Mouse (Mus musculus) liver, adult 2 months (tissue): ENCODE measurements around the gene Ric8b. TPM values are rescaled to one million over a fixed set of nuclear protein-coding genes. Genes with fewer than 3 reads are reported as not detected.
A peak's percentile ranks its signal among the peaks of the same experiment; 100 is the strongest.

Experiments used
- DNase-seq: peaks from one replicate; pipeline ENCODE4 v3.0.0-alpha.2; 2011; ENCODE audit warnings: low read depth, low spot score; ENCODE audit errors: extremely low read depth
- H3K27ac ChIP-seq: fragments of 200-500 bp; replicated peaks from 2 replicates; pipeline ENCODE4 v1.5.1; 2012; ENCODE audit warnings: low read depth, mild to moderate bottlenecking, control low read depth, inconsistent platforms, low read length; ENCODE audit not compliant: insufficient read depth
- H3K27me3 ChIP-seq: fragments of 200-500 bp; 2 replicates; pipeline ENCODE4 v1.6.1; 2012; ENCODE audit warnings: mild to moderate bottlenecking, moderate library complexity, low read length, inconsistent platforms; ENCODE audit not compliant: control insufficient read depth, insufficient read depth
- H3K36me3 ChIP-seq: fragments of 200-500 bp; 2 replicates; pipeline ENCODE4 v1.6.1; 2012; ENCODE audit warnings: low read length, inconsistent platforms; ENCODE audit not compliant: control insufficient read depth, insufficient read depth
- H3K4me1 ChIP-seq: fragments of 200-500 bp; 2 replicates; pipeline ENCODE4 v1.6.1; 2011; ENCODE audit warnings: low read length; ENCODE audit not compliant: control insufficient read depth, insufficient read depth
- H3K4me3 ChIP-seq: fragments of 200-500 bp; 2 replicates; pipeline ENCODE4 v1.5.1; 2011; ENCODE audit warnings: low read depth, mild to moderate bottlenecking, control low read depth, low read length, moderate library complexity; ENCODE audit not compliant: insufficient read depth
- H3K79me2 ChIP-seq: fragments of 200-500 bp; 2 replicates; pipeline ENCODE4 v1.6.1; 2012; ENCODE audit warnings: inconsistent platforms, mild to moderate bottlenecking, low read length, moderate library complexity; ENCODE audit not compliant: control insufficient read depth, insufficient read depth
- H3K9ac ChIP-seq: fragments of 200-500 bp; 2 replicates; pipeline ENCODE4 v1.6.1; 2012; ENCODE audit warnings: low read depth, mild to moderate bottlenecking, control low read depth, inconsistent platforms, low read length
- CTCF ChIP-seq: fragments of 200-500 bp; IDR thresholded peaks from 2 replicates; pipeline ENCODE4 v1.5.1; 2011; ENCODE audit warnings: low read depth, low read length, control low read depth
- POLR2A ChIP-seq: fragments of 200-500 bp; IDR thresholded peaks from 2 replicates; pipeline ENCODE4 v1.6.1; 2011; ENCODE audit warnings: low read length, control low read depth; ENCODE audit not compliant: insufficient read depth; ENCODE audit errors: extremely low read depth
- WGBS: fragments of 180-500 bp; shearing (Covaris S2); methylation state at CpG from one replicate; pipeline ENCODE4 v1.1.7; 2018; 5-methylcytosine and 5-hydroxymethylcytosine counted together
- polyA plus RNA-seq: library from polyadenylated mRNA; depleted of rRNA; stranded (reverse); fragments of >200 nt; gene quantifications from 2 replicates; pipeline ENCODE4 v1.2.3, GENCODE M21; 2012
- total RNA-seq: library from RNA; depleted of rRNA; stranded (reverse); fragments of >200 nt; gene quantifications from 2 replicates; pipeline ENCODE4 v1.2.3, GENCODE M21; 2014

Gene Ric8b
- total and polyA plus RNA-seq, 2 experiments = 5.1 to 7.1 TPM

GRCm38 (mm10) chr10:84885341-84885884, 32.0 kb upstream of the Ric8b start:
- DNase-seq = peak; percentile 92
- WGBS = 15% methylated on average over 5 of the region's 5 CpGs

DNA sequence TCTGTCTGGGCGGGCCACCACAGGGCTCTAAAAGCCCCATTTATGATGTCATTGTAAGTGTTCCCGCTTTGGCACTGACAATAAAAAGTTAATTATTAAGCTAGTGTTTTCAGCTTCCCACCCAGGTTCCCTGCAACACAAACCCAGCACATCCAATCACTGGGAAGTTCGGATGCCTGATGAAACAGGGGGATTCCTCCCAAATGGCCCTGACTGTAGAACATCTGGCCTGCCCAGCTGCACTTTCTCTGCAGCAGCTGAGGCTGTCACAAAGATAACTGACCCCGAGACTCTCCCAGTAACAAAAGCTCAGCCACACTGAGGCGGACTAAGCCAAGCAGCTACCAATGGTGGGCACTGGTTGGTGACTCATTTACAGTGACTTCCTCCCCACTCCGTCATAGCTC, 31.2 kb upstream of the Ric8b start:
- no peaks in the 10 kb centered on the region for H3K27me3 ChIP-seq
- no peaks in the 10 kb centered on the region for H3K36me3 ChIP-seq
- peak overlapping the region; percentile 5; the same call in 1 of the 2 replicates for H3K9ac ChIP-seq
- H3K79me2 ChIP-seq = no peaks in the 10 kb centered on the region
- no peak for TF ChIP-seq CTCF
- no peak for TF ChIP-seq POLR2A
- peak overlapping the region; percentile 85 for H3K27ac ChIP-seq
- WGBS = 5% methylated on average over 6 of the region's 6 CpGs
- peak; percentile 94 for DNase-seq
- H3K4me3 ChIP-seq = no peak overlapping the region
- H3K4me1 ChIP-seq = peaks cover 7% of the 10 kb centered on the region

More at GRCm38 (mm10) chr10:84885341-84885884, 32.0 kb upstream of the Ric8b start:
- Histone ChIP-seq H3K4me1 (peaks cover 7% of the 10 kb centered on the region), H3K9ac (peak overlapping the region; percentile 49; the same call in 1 of the 2 replicates), H3K27me3 (no peaks in the 10 kb centered on the region), H3K27ac (peak overlapping the region; percentile 85), H3K79me2 (no peaks in the 10 kb centered on the region), H3K36me3 (no peaks in the 10 kb centered on the region), H3K4me3 (no peak overlapping the region)
- TF ChIP-seq POLR2A (no peak), CTCF (no peak)

DNA sequence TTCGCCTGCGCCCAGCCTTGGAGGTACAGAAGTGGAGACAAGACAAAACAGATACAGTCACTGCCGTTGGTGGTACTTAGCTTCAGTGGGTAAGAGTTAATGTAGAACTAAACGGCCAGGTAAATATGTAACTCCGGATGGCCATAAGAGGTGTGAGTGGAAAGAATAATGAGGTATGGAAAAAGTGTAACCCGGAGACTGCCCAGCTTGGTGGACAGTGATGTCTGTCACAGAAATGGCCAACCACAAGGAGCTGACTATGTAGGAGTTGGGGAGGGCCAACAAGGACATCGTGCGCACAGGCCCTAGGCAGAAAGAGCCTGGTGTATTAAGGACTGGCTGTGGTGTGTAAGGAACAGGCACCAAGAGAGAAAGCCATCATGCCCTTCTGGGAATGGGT, 30.6 kb upstream of the Ric8b start:
- 52% methylated on average over 8 of the region's 8 CpGs for WGBS
- Histone ChIP-seq H3K36me3 (no peaks in the 10 kb centered on the region), H3K4me3 (no peak overlapping the region), H3K27me3 (no peaks in the 10 kb centered on the region), H3K9ac (no peak overlapping the region), H3K4me1 (peaks cover 7% of the 10 kb centered on the region), H3K27ac (peak overlapping the region; percentile 20), H3K79me2 (no peaks in the 10 kb centered on the region)
- DNase-seq = no peak
- TF ChIP-seq CTCF = no peak
- TF ChIP-seq POLR2A = no peak

GRCm38 (mm10) chr10:84889096-84889846, 28.1 kb upstream of the Ric8b start:
- H3K9ac ChIP-seq = no peak overlapping the region
- H3K27ac ChIP-seq = no peak overlapping the region
- no peaks in the 10 kb centered on the region for H3K27me3 ChIP-seq
- TF ChIP-seq CTCF = no peak
- TF ChIP-seq POLR2A = no peak
- 85% methylated on average over 4 of the region's 4 CpGs for WGBS
- peaks cover 7% of the 10 kb centered on the region for H3K4me1 ChIP-seq
- DNase-seq = no peak
- no peaks in the 10 kb centered on the region for H3K36me3 ChIP-seq
- no peak overlapping the region for H3K4me3 ChIP-seq
- H3K79me2 ChIP-seq = no peaks in the 10 kb centered on the region

DNA sequence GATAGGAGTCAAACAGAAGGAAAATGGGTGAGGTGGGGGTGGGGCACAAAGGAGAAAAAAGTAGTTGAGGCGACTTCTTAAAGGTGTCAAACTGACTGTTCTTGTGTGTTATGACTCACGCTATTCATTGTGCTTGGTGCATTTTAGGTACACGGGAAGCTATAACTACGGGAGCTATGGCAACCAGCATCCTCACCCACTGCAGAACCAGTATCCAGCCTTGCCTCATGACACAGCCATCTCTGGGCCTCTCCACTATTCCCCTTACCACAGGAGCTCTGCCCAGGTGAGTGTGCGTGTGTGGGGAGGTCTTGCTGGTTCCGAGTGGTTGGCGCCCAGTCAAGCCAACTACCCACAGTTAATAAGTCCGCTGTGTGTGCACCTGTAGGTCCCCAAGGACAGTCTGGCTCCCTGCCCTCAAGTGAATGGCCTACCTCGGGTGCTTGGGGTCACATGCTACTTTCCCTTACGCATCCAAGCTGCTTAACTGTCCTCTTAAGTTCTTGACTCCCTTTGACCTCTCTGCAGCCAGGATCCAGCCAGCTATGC, 21.5 kb upstream of the Ric8b start:
- no peaks in the 10 kb centered on the region; the same call in 1 of the 2 replicates for H3K4me1 ChIP-seq
- no peak overlapping the region for H3K4me3 ChIP-seq
- H3K79me2 ChIP-seq = no peaks in the 10 kb centered on the region
- H3K27me3 ChIP-seq = no peaks in the 10 kb centered on the region
- WGBS = 94% methylated on average over 10 of the region's 10 CpGs
- no peak for DNase-seq
- no peaks in the 10 kb centered on the region for H3K36me3 ChIP-seq
- H3K9ac ChIP-seq = no peak overlapping the region
- no peak overlapping the region for H3K27ac ChIP-seq
- TF ChIP-seq CTCF (no peak), POLR2A (no peak)
